Mouse (Mus musculus) pancreas, adult 10 weeks (tissue): ENCODE results near the gene Cyp2c70. TPM values are rescaled to one million over a fixed set of nuclear protein-coding genes. Genes with fewer than 3 reads are reported as not detected.

Experiments
- polyA plus RNA-seq: library from polyadenylated mRNA; stranded (reverse); fragments of 350-450 nt; fragmentation: Illumina TruSeq; extraction: RNeasy Lipid Tissue Mini Kit (QIAGEN cat#74804); gene quantifications from one replicate; pipeline ENCODE4 v1.2.3, GENCODE M21; 2015; ENCODE audit warnings: low read depth, low replicate concordance; ENCODE audit not compliant: insufficient read depth

Cyp2c70 gene
- not detected for polyA plus RNA-seq

DNA sequence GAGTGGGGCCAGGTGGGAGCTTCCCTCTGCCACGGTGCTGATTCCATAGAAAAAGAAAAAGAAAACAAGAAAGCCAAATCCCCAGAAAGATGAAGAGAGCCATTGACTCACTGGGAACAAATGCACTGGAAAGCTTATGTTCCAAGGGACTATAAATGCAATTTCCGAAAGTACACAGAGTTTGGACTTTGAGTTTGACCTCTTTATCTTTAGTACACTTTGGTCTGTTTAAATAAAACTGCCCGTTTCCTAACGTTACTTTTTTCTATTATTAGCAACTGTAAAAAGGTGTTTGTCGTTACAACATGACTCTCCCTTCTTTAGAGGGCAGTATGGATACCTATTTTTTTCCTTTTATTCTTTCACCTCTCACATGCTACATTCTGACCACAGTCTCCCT, at the start of gene Cyp2c70:
TSS of gene Cyp2c70 (minus strand) at position 174 of the 400 bp plus-strand sequence.

Other genes starting within 250 kb of the Cyp2c70 start
- gene Cyp2c37, start 194.9 kb downstream of the Cyp2c70 start, polyA plus RNA-seq, result not detected
- gene Cyp2c54, start 113.5 kb downstream of the Cyp2c70 start, polyA plus RNA-seq, result not detected
- gene Cyp2c50, start 97.6 kb downstream of the Cyp2c70 start, polyA plus RNA-seq, result not detected
- gene Pdlim1, start 84.5 kb upstream of the Cyp2c70 start, polyA plus RNA-seq, result 16.5 TPM